In the genomic region with DNA sequence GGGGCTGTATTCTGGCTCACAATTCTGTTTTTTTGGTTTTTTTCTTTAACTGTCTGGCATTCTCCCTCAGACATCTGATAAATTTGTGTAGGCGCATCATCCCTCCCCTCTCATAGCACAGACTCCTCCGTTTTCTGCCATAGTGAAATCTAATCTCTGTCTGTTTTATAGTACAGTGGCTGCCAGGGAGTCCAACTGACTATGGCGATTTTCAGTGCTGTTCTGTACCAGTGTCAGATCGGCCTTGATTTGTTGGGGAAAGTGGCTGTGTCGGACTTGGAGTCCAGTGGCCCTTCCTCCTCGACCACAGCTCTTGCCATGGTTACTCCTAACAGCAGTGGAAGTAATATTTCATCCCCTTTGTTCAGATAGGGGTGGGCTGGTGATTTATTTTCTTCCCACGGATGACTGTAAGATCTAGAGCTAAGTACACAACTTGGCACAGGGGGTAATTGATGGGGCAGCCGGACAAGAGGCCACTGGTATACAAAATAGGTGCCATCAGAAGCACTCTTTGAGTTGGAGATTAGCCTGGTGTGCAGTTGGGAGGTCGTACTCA, we compare ENCODE assay signal across 18 mouse cellular contexts.
"Had no signal": no experiment of that assay in that cellular context is flagged by ENCODE, and none has a peak within 500 bp of the region (broad histone marks: within the 10 kb centered on the region; RNA-seq: fewer than 3 reads in every experiment).

No protein-coding gene starts in this region.

- H3K9ac ChIP-seq: lung, embryonic 14.5 days; midbrain, embryonic 12.5 days; neural tube, embryonic 12.5 days had no signal

- DNase-seq: lung, adult 18-20 months; lung, embryonic 14.5 days; lung, postnatal 10 days; lung, postnatal 4 days; midbrain, embryonic 14.5 days; retina, postnatal 1 day; right cerebral cortex, adult 18-20 months; right cerebral cortex, postnatal 25 days; right cerebral cortex, postnatal 4 days; spleen, adult 18-20 months; thymus, adult 2 months; thymus, postnatal 25 days; thymus, postnatal 4 days had no signal

- H3K4me1 ChIP-seq: midbrain, embryonic 10.5 days; midbrain, embryonic 12.5 days; neural tube, embryonic 12.5 days had no signal

- H3K4me3 ChIP-seq: midbrain, embryonic 10.5 days; midbrain, embryonic 12.5 days; myocyte; neural tube, embryonic 12.5 days had no signal

- ATAC-seq: midbrain, embryonic 16.5 days had no signal

- H3K36me3 ChIP-seq: midbrain, embryonic 10.5 days; midbrain, embryonic 12.5 days; neural tube, embryonic 12.5 days had no signal

- H3K9me3 ChIP-seq: midbrain, embryonic 10.5 days; midbrain, embryonic 12.5 days; neural tube, embryonic 12.5 days had no signal

- H3K4me2 ChIP-seq: lung, embryonic 14.5 days; midbrain, embryonic 12.5 days; neural tube, embryonic 12.5 days had no signal

- H3K27ac ChIP-seq: midbrain, embryonic 10.5 days; midbrain, embryonic 12.5 days; neural tube, embryonic 12.5 days had no signal

- H3K27me3 ChIP-seq: midbrain, embryonic 12.5 days; neural tube, embryonic 12.5 days had no signal
